Mouse (Mus musculus) duodenum, adult 2 months (tissue): ENCODE data around the gene Nkx6-1. TPM values are rescaled to one million over a fixed set of nuclear protein-coding genes. Genes with fewer than 3 reads are reported as not detected.

Source experiments
- polyA plus RNA-seq: library from polyadenylated mRNA; depleted of rRNA; stranded (reverse); fragments of >200 nt; gene quantifications from 2 replicates; pipeline ENCODE4 v1.2.3, GENCODE M21; 2012; ENCODE audit warnings: low replicate concordance; rRNA removed

Gene Nkx6-1
- polyA plus RNA-seq, result 0.12 TPM in 1 of 2 replicates, not detected in the other

DNA sequence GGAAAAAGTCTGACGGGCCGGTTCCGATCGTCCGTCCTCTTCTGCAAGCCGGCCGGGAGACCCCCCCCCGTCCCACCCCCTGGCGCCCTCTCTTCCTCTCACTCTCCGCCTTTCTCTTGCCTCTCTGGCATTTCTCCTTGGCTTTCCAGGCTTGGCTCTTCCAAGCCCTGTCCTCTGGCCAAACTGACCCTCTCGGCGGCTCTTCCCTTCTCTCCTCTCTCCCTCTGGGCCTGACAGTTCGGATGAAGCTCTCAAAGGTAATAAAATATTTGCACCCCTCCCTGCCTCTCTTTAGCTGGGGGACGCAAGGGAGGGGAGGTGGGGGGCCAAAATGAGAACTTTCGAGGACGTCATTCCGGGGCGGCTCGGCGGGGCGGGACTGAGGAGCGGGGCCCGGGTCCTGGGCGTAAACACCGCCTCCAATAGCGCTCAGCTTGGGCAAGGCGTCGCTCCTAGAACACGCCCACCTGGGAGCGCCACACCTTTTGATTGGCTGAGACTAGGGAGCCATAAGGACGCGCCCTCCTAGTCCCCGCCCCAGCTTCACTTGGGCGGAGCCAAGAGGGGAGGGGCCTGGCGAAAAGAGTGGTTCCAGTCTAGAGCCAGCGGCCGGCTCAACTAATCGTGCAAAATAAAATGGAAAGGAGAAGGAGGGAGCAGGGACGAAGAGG lies at the start of gene Nkx6-1:
Nkx6-1 (minus strand) TSS at position 52 of the 671 bp plus-strand sequence.

Other genes with a start within 250 kb of the Nkx6-1 start
- gene Cds1, start 100.1 kb upstream of the Nkx6-1 start, polyA plus RNA-seq, result 90.3 and 121 TPM in 2 replicates